Mouse (Mus musculus) CD4-positive helper T cell, adult 2 months (primary cell): Measurements from ENCODE around the gene Cer1.

Source experiments
- DNase-seq: peaks from one replicate; pipeline ENCODE4 v3.0.0-alpha.2; 2012; ENCODE audit warnings: low read depth, missing footprints, low spot score

Gene Cer1

GRCm38 (mm10) chr4:82874791-82875190, 10.2 kb downstream of the Cer1 start:
- no peak for DNase-seq

GRCm38 (mm10) chr4:82872548-82872947, 12.4 kb downstream of the Cer1 start:
- no peak for DNase-seq

- DNase-seq, result no peak
Measured at GRCm38 (mm10) chr4:82872121-82872520, 12.8 kb downstream of the Cer1 start.

DNA sequence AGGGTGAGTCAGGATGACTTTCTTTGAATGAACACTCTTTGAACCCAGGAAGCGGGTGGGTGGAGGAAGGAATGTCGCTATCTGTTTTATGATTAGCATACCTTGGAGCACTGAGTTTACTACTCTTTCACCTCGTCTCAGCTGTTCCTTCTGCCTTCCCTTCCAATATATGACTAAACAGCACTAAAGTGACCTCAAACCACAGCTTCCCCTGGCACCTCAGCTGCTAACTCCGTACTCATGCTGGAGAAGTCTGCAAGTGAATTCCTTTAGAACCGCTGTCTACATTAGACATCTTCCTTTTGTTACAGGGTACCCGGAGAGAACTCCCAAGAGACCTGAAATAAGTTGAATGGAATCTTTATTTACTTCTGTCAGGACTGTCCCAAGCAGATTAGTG, 14.0 kb downstream of the Cer1 start:
- DNase-seq, result no peak

- no peak for DNase-seq
Measured at GRCm38 (mm10) chr4:82867731-82868445, 17.1 kb downstream of the Cer1 start.

- DNase-seq, result no peak
Measured at GRCm38 (mm10) chr4:82867111-82867510, 17.8 kb downstream of the Cer1 start.

DNA sequence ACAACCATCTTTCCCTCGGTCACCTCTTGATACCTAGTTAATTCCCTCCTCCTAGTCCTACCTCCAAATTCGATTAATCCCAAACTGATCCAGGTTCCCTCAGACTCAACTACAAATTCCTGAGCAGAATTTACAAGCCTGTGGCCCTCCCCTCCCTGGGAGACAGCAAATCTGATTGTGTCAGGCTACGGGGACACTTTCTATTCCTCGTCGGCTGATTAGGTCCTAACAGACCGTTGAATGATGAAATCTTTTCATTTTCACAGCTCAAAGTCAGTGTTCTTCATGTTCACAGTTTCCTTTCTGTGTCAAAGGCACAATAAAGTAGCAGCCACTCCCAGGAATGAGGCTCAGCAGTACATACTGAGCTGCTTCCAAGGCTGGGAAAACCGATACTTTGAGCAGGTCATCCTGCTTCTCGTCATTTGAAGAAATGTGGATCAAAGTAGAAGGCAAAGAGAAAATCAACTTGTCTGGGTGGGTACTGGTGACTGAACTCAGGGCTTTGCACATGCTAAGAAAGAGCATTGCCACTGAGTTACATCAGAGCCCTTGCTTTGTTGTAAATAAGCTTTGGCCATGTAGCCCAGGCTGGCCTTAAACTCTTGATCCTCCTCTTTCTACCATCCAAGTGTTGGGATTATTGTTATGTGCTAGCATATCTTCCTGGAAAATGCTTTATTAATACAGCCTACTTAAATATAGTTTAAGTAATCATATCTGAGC, 19.8 kb downstream of the Cer1 start:
- no peak for DNase-seq

GRCm38 (mm10) chr4:82863316-82863715, 21.6 kb downstream of the Cer1 start:
- no peak for DNase-seq

- no peak for DNase-seq
Measured at GRCm38 (mm10) chr4:82861451-82861850, 23.5 kb downstream of the Cer1 start.

GRCm38 (mm10) chr4:82860566-82860965, 24.4 kb downstream of the Cer1 start:
- no peak for DNase-seq

GRCm38 (mm10) chr4:82859131-82860125, 25.5 kb downstream of the Cer1 start, which contains the start of gene Zdhhc21:
TSS of gene Zdhhc21 (minus strand) at chr4:82859958.
- peak; percentile 82 for DNase-seq

GRCm38 (mm10) chr4:82858431-82859010, 26.4 kb downstream of the Cer1 start:
- DNase-seq, result peak; percentile 27

- no peak for DNase-seq
Measured at GRCm38 (mm10) chr4:82856986-82857385, 28.0 kb downstream of the Cer1 start.

GRCm38 (mm10) chr4:82853809-82854208, 31.1 kb downstream of the Cer1 start:
- no peak for DNase-seq

DNA sequence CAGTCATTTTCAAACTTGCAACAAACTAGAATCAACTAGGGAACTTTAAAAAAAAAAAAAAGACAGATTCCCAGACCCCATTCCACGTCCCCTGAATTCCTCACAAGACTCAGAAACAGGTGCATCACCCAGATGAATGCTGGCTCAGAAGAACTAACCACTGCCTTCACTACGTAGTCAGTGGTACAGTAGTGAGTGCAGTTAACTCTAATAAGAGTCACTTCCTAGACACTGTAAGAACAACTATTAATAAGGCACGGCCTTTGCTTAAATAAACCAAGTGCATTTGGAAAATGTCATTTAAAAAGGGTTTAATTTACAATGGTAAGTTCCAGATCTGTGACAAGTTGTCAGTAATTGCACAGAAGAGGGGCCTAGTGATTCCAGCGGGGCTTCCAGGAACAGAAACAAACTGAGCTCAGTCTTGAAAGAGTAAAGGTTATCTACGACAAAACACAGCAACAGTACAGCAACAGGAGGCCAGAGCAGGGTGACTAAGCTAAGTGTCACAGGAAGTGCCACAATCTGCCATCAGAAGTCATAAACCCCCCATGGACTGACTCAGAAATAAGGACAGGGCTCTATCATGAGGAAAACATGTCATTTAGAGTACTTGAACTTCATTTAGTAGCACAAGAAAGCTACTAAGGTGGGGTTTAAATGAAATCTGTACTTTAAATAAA, 36.3 kb downstream of the Cer1 start:
- peak; percentile 6 for DNase-seq

DNA sequence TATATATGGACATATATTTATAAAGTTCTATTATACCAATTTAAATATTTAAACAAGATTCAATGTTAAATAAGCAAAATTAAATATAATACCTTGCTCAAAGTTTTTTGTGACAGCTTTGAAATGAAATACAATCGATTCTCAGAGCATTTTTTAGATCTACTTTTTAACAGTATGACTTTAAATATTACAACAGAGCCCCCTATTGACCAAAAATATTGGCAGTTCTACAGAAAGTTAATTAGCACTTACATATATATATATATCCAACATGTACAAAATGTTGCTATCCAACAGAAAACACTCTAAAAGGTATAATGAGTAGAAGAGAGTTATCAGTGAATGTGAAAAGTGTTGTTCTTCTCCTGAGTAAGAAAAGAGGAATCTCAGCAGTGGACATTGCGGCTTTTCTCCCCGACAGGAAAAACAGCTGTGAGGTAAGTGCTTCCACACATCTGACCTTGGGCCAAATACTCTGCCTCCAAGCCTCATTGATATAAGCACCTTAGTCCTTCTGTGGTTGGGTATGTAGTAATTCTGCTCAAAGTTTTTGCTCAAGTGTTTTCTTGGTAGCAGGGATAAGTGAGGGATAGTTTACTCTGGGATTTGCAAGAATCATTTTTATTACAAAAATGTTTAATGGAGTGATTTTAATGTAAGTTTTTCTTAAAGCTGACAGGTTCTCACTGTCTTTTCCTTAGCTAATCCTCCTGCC, 47.3 kb downstream of the Cer1 start:
- DNase-seq, result no peak
